Mouse (Mus musculus): ENCODE data around the gene Ckap4. TPM values are rescaled to one million over a fixed set of nuclear protein-coding genes. Genes with fewer than 3 reads are reported as not detected.
"Not testable (repeated sequence)": the region's sequence is repeated elsewhere in the genome, so short reads cannot be mapped to it uniquely, and the experiment has no call there.

Gene Ckap4
- polyA plus RNA-seq, 1 experiment from 2014 or later, result 49.2 TPM

DNA sequence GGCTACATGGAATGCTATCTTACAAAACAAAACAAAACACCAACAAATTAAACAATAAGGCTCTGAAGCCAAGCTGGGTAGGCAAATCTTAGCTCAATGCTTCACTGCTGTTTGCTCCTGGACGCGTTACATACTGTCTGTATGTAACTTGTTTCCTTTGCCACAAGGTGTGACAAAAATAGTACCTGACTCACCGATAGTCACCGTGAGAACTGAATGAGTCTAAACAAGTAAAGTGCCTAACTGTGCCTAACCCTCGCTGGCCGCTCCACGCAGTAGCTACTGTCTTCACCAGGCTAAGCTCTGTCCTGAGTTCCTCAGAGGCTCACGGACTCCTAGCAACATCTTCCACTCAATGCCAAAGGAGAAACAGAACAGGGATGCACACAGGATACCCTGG is 3.5 kb downstream of the Ckap4 start:
- DNase-seq (ENCODE audit: low spot score), result peak; percentile 55
- H3K9me3 ChIP-seq (ENCODE audit: low read length), result no peaks in the 10 kb centered on the region
- 54% methylated on average over 8 of the region's 8 CpGs for WGBS
- peaks cover 26% of the 10 kb centered on the region for H3K4me1 ChIP-seq (ENCODE audit: insufficient read depth, low read depth, low read length)
- no peaks in the 10 kb centered on the region for H3K27me3 ChIP-seq (replicated peaks; ENCODE audit: insufficient read depth, low read length)
- TF ChIP-seq EP300 (IDR thresholded peaks at IDR 0.05), result no peak
- no peak for TF ChIP-seq CTCF (IDR thresholded peaks at IDR 0.05)
- no peak overlapping the region for H3K27ac ChIP-seq (ENCODE audit: low read length)
- no peak overlapping the region for H3K4me2 ChIP-seq (replicated peaks; ENCODE audit: low read depth, low read length)
- no peak for ATAC-seq
- H3K9ac ChIP-seq (replicated peaks; ENCODE audit: low read depth), result no peak overlapping the region
- H3K36me3 ChIP-seq (ENCODE audit: insufficient read depth, low read length), result peaks cover 10% of the 10 kb centered on the region; the same call in 1 of the 2 replicates
- H3K4me3 ChIP-seq (ENCODE audit: low read depth, low read length), result no peak overlapping the region

- WGBS, result 78% methylated on average over 12 of the region's 12 CpGs
- Histone ChIP-seq H3K9ac (replicated peaks; ENCODE audit: low read depth) (no peak overlapping the region), H3K36me3 (ENCODE audit: insufficient read depth, low read length) (peaks cover 10% of the 10 kb centered on the region; the same call in 1 of the 2 replicates), H3K4me3 (ENCODE audit: low read depth, low read length) (no peak overlapping the region), H3K4me1 (ENCODE audit: insufficient read depth, low read depth, low read length) (peaks cover 14% of the 10 kb centered on the region; the same call in 1 of the 2 replicates), H3K27me3 (replicated peaks; ENCODE audit: insufficient read depth, low read length) (no peaks in the 10 kb centered on the region), H3K9me3 (ENCODE audit: low read length) (no peaks in the 10 kb centered on the region), H3K4me2 (replicated peaks; ENCODE audit: low read depth, low read length) (no peak overlapping the region), H3K27ac (ENCODE audit: low read length) (no peak overlapping the region)
- ATAC-seq, result no peak
- TF ChIP-seq EP300 (IDR thresholded peaks at IDR 0.05) (no peak), CTCF (IDR thresholded peaks at IDR 0.05) (no peak)
- no peak for DNase-seq (ENCODE audit: low spot score)
Measured at GRCm38 (mm10) chr10:84527631-84528030, 6.2 kb downstream of the Ckap4 start.

GRCm38 (mm10) chr10:84527070-84527469 is 6.8 kb downstream of the Ckap4 start:
- Histone ChIP-seq H3K4me1 (ENCODE audit: insufficient read depth, low read depth, low read length) (peaks cover 11% of the 10 kb centered on the region; the same call in 1 of the 2 replicates), H3K27ac (ENCODE audit: low read length) (no peak overlapping the region), H3K27me3 (replicated peaks; ENCODE audit: insufficient read depth, low read length) (no peaks in the 10 kb centered on the region), H3K4me2 (replicated peaks; ENCODE audit: low read depth, low read length) (no peak overlapping the region), H3K36me3 (ENCODE audit: insufficient read depth, low read length) (peaks cover 10% of the 10 kb centered on the region; the same call in 1 of the 2 replicates), H3K4me3 (ENCODE audit: low read depth, low read length) (no peak overlapping the region), H3K9ac (replicated peaks; ENCODE audit: low read depth) (no peak overlapping the region), H3K9me3 (ENCODE audit: low read length) (no peaks in the 10 kb centered on the region)
- ATAC-seq (no peak), DNase-seq (ENCODE audit: low spot score) (no peak)
- 73% methylated on average over 5 of the region's 5 CpGs for WGBS
- no peak for TF ChIP-seq CTCF (IDR thresholded peaks at IDR 0.05)
- TF ChIP-seq EP300 (IDR thresholded peaks at IDR 0.05), result no peak

DNA sequence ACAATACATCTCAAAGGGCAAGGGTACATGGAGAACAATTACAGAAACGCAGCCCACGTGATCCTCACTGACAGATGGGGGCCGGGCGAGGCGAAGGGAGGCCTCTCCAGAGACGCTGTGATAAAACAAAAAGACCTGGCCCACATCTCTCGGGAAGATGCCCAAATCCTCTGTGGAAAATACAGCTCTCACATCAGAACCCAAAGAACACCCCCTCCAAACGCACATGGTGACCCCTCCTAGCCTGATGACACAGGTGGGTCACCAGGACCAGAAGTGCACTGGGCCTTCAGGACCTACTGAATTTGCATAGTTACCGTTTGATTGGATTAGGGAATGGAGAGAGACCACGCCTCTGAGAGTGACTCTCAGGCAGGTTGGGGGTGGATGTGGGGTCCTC is 7.4 kb downstream of the Ckap4 start:
- ATAC-seq (no peak), DNase-seq (ENCODE audit: low spot score) (no peak)
- TF ChIP-seq EP300 (IDR thresholded peaks at IDR 0.05) (no peak), CTCF (IDR thresholded peaks at IDR 0.05) (no peak)
- Histone ChIP-seq H3K36me3 (ENCODE audit: insufficient read depth, low read length) (peaks cover 10% of the 10 kb centered on the region; the same call in 1 of the 2 replicates), H3K4me1 (ENCODE audit: insufficient read depth, low read depth, low read length) (peaks cover 8% of the 10 kb centered on the region; the same call in 1 of the 2 replicates), H3K27ac (ENCODE audit: low read length) (no peak overlapping the region), H3K4me3 (ENCODE audit: low read depth, low read length) (no peak overlapping the region), H3K4me2 (replicated peaks; ENCODE audit: low read depth, low read length) (no peak overlapping the region), H3K27me3 (replicated peaks; ENCODE audit: insufficient read depth, low read length) (no peaks in the 10 kb centered on the region), H3K9me3 (ENCODE audit: low read length) (no peaks in the 10 kb centered on the region), H3K9ac (replicated peaks; ENCODE audit: low read depth) (no peak overlapping the region)
- WGBS, result 75% methylated on average over 10 of the region's 10 CpGs

- Histone ChIP-seq H3K27me3 (replicated peaks; ENCODE audit: insufficient read depth, low read length) (no peaks in the 10 kb centered on the region), H3K9ac (replicated peaks; ENCODE audit: low read depth) (no peak overlapping the region), H3K36me3 (ENCODE audit: insufficient read depth, low read length) (peaks cover 7% of the 10 kb centered on the region; the same call in 1 of the 2 replicates), H3K27ac (ENCODE audit: low read length) (no peak overlapping the region), H3K9me3 (ENCODE audit: low read length) (no peaks in the 10 kb centered on the region), H3K4me3 (ENCODE audit: low read depth, low read length) (no peak overlapping the region), H3K4me2 (replicated peaks; ENCODE audit: low read depth, low read length) (no peak overlapping the region), H3K4me1 (ENCODE audit: insufficient read depth, low read depth, low read length) (no peaks in the 10 kb centered on the region)
- WGBS, result 58% methylated on average over 10 of the region's 10 CpGs
- TF ChIP-seq CTCF (IDR thresholded peaks at IDR 0.05) (peak; percentile 62), EP300 (IDR thresholded peaks at IDR 0.05) (no peak)
- ATAC-seq (no peak), DNase-seq (ENCODE audit: low spot score) (no peak)
Measured at GRCm38 (mm10) chr10:84523682-84524081, 10.2 kb downstream of the Ckap4 start.

DNA sequence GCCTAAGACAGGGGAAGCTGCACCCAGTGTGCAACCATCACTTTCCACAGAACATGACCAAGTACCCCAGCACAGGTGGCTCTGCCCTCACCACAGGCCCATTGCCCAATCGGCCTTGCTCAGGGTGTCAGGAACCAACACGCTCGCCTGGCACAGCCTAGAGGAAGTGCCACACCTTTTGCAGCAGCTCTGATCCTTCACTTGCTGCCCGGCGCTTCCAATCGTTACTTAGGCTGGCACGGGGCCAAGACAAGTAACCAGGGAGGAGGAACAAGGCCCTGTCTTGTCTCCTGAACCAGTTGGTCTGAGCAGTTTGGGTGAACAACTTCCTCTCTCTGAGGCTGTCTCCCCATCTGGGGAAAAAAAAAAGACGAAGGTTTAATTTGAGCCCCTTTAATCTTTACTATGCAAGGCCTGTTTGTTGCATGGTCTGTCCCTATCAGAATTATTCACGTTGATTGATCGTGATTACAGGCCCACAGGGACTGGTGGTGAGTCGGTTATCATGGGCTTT is 17.4 kb downstream of the Ckap4 start:
- ATAC-seq, result peak; percentile 67
- H3K4me2 ChIP-seq (replicated peaks; ENCODE audit: low read depth, low read length), result no peak overlapping the region
- H3K4me3 ChIP-seq (ENCODE audit: low read depth, low read length), result no peak overlapping the region
- H3K27ac ChIP-seq (ENCODE audit: low read length), result no peak overlapping the region
- H3K27me3 ChIP-seq (replicated peaks; ENCODE audit: insufficient read depth, low read length), result no peaks in the 10 kb centered on the region
- no peak overlapping the region; the same call in 1 of the 2 replicates for H3K9ac ChIP-seq (replicated peaks; ENCODE audit: low read depth)
- TF ChIP-seq CTCF (IDR thresholded peaks at IDR 0.05), result no peak
- TF ChIP-seq EP300 (IDR thresholded peaks at IDR 0.05), result no peak
- no peaks in the 10 kb centered on the region for H3K36me3 ChIP-seq (ENCODE audit: insufficient read depth, low read length)
- no peaks in the 10 kb centered on the region for H3K4me1 ChIP-seq (ENCODE audit: insufficient read depth, low read depth, low read length)
- peak; percentile 77 for DNase-seq (ENCODE audit: low spot score)
- H3K9me3 ChIP-seq (ENCODE audit: low read length), result no peaks in the 10 kb centered on the region
- whole genome bisulfite sequencing, result 31% methylated on average over 11 of the region's 11 CpGs

GRCm38 (mm10) chr10:84515980-84516379 is 17.9 kb downstream of the Ckap4 start:
- H3K4me3 ChIP-seq (ENCODE audit: low read depth, low read length); H3K9ac ChIP-seq (replicated peaks; ENCODE audit: low read depth); H3K9me3 ChIP-seq (ENCODE audit: low read length); DNase-seq (ENCODE audit: low spot score); H3K4me2 ChIP-seq (replicated peaks; ENCODE audit: low read depth, low read length); H3K36me3 ChIP-seq (ENCODE audit: insufficient read depth, low read length); H3K27ac ChIP-seq (ENCODE audit: low read length); H3K27me3 ChIP-seq (replicated peaks; ENCODE audit: insufficient read depth, low read length); H3K4me1 ChIP-seq (ENCODE audit: insufficient read depth, low read depth, low read length): not testable (repeated sequence)
- 0 out of 2 replicates have a peak, but pooled peaks have one; percentile 8 for ATAC-seq
- 42% methylated on average over 1 of the region's 1 CpGs for WGBS
